7 mouse cellular contexts compared by ENCODE assay signal in the genomic region with DNA sequence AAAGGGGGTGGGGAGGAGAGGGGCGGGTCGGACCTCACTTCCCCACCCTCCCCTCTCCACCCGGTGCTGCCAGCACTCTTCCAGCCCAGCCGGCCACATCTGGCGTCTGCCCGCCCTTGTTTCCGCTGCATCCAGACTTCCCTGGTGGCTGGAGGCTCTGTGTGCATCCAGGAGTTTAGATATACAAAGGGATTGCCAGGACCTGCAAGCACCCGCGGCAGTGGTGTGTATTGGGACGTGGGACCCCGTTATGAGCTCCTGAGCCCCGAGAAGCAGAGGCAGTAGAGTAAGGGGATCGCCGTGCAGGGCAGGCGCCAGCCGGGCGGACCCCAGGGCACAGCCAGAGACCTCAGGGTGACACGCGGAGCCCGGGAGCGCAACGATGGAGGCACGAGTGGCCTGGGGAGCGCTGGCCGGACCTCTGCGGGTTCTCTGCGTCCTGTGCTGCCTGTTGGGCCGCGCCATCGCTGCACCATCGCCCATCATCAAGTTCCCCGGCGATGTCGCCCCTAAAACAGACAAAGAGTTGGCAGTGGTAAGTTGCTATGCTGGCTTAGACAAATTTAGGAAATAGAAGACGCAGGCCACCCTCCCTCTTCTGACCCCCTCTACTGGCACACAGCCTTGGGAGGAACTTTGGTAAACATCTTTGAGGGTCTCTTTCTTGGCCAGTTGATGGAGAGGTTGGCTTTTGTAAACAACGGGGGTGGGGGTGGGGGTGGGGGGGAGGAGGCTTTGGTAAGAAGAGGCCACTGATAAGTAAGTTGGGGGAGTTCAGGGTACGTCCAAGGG. TPM values are rescaled to one million over a fixed set of nuclear protein-coding genes. Genes with fewer than 3 reads are reported as not detected.
DNase-seq lines count a peak whose midpoint lies in the region; ATAC-seq lines count a peak whose summit lies in the region.

TSS of gene Mmp2 (plus strand) at position 49 of the 792 bp plus-strand sequence.

- H3K36me3 ChIP-seq in embryonic facial prominence, embryonic 13.5 days: peaks cover 20% of the 10 kb centered on the region
- H3K36me3 ChIP-seq in heart, embryonic 13.5 days: peaks cover 20% of the 10 kb centered on the region
- H3K36me3 ChIP-seq in midbrain, embryonic 10.5 days: peaks cover 9% of the 10 kb centered on the region

- H3K9me3 ChIP-seq in embryonic facial prominence, embryonic 13.5 days: no peaks in the 10 kb centered on the region
- H3K9me3 ChIP-seq in heart, embryonic 13.5 days: no peaks in the 10 kb centered on the region
- H3K9me3 ChIP-seq in midbrain, embryonic 10.5 days (replicated peaks): no peaks in the 10 kb centered on the region

- H3K27ac ChIP-seq in embryonic facial prominence, embryonic 13.5 days: peak within 1 kb of the TSS; percentile 97
- peak within 1 kb of the TSS; percentile 89 for H3K27ac ChIP-seq in heart, embryonic 13.5 days (replicated peaks)
- H3K27ac ChIP-seq in midbrain, embryonic 10.5 days (replicated peaks): peak within 1 kb of the TSS; percentile 89

- H3K27me3 ChIP-seq in embryonic facial prominence, embryonic 13.5 days: no peaks in the 10 kb centered on the region
- peaks cover 37% of the 10 kb centered on the region for H3K27me3 ChIP-seq in heart, embryonic 13.5 days (replicated peaks)
- peaks cover 32% of the 10 kb centered on the region for H3K27me3 ChIP-seq in midbrain, embryonic 10.5 days (ENCODE audit: low read depth, poor library complexity, severe bottlenecking)

- under 1% methylated on average over 36 of the region's 37 CpGs for whole genome bisulfite sequencing in embryonic facial prominence, embryonic 13.5 days
- WGBS in heart, embryonic 13.5 days: 2% methylated on average over 35 of the region's 37 CpGs
- WGBS in large intestine, adult 2 months: 5% methylated on average over 37 of the region's 37 CpGs
- WGBS in midbrain, embryonic 10.5 days: 1% methylated on average over 36 of the region's 37 CpGs

- peak; percentile 40 for DNase-seq in adrenal gland, postnatal 10 days
- DNase-seq in large intestine, adult 2 months (ENCODE audit: low read depth, low spot score): no peak
- peak; percentile 68 for DNase-seq in midbrain, embryonic 10.5 days (ENCODE audit: low spot score)
- DNase-seq in cerebellum, adult 11-12 months: no peak

- H3K4me1 ChIP-seq in embryonic facial prominence, embryonic 13.5 days: peaks cover 42% of the 10 kb centered on the region
- H3K4me1 ChIP-seq in heart, embryonic 13.5 days: peaks cover 23% of the 10 kb centered on the region
- H3K4me1 ChIP-seq in midbrain, embryonic 10.5 days: peaks cover 18% of the 10 kb centered on the region

- peak within 1 kb of the TSS; percentile 71 for H3K4me3 ChIP-seq in embryonic facial prominence, embryonic 13.5 days
- peak within 1 kb of the TSS; percentile 60 for H3K4me3 ChIP-seq in heart, embryonic 13.5 days
- peak within 1 kb of the TSS; percentile 65 for H3K4me3 ChIP-seq in midbrain, embryonic 10.5 days

- H3K9ac ChIP-seq in embryonic facial prominence, embryonic 13.5 days: peak within 1 kb of the TSS; percentile 90
- H3K9ac ChIP-seq in heart, embryonic 13.5 days: peak within 1 kb of the TSS; percentile 83

- peak within 1 kb of the TSS; percentile 75 for H3K4me2 ChIP-seq in embryonic facial prominence, embryonic 13.5 days
- peak within 1 kb of the TSS; percentile 68 for H3K4me2 ChIP-seq in heart, embryonic 13.5 days

- ATAC-seq in embryonic facial prominence, embryonic 13.5 days (ENCODE audit: insufficient number of reproducible peaks, insufficient read depth, low FRiP score, low TSS enrichment, low read depth): peak; percentile 82
- ATAC-seq in heart, embryonic 13.5 days (ENCODE audit: extremely low read depth, insufficient number of reproducible peaks, low FRiP score, low TSS enrichment): peak; percentile 45; the same call in 1 of the 2 replicates
- no peak for ATAC-seq in erythroid progenitor cell, adult 5-6 weeks (replicated peaks; ENCODE audit: low FRiP score, poor library complexity, severe bottlenecking)

RNA-seq across cellular contexts. Expression of gene Mmp2, which starts in this region (rescaled TPM):
- total RNA-seq in adrenal gland, postnatal 10 days (2021): 10 to 100 TPM; 88.3 to 93.5 TPM
- 256 and 306 TPM in 2 replicates for polyA plus RNA-seq in embryonic facial prominence, embryonic 13.5 days (2015; fragmentation: Nextera tagmentation; extraction: Ambion mirVana)
- 109 and 112 TPM in 2 replicates for polyA plus RNA-seq in heart, embryonic 13.5 days (2015; fragmentation: Nextera tagmentation; extraction: Ambion mirVana)
- 39.7 and 52.6 TPM in 2 replicates for polyA plus RNA-seq in large intestine, adult 2 months (2012; rRNA removed)
- 46.9 and 49.2 TPM in 2 replicates for polyA plus RNA-seq in midbrain, embryonic 10.5 days (2016; fragmentation: Nextera tagmentation; extraction: Ambion mirVana)
- not detected in 2 replicates for total RNA-seq in erythroid progenitor cell, adult 5-6 weeks (2015; ENCODE audit: low replicate concordance)
- not detected in 2 replicates for total RNA-seq in erythroid progenitor cell, adult 5-6 weeks (2017; ENCODE audit: low replicate concordance)

Comparison
In these comparisons a context has a peak if more than half of its experiments do, and no peak if none do; other contexts are left out.
1. RNA of gene Mmp2 (total RNA-seq): 88.3 to 93.5 TPM in adrenal gland, postnatal 10 days; not detected in erythroid progenitor cell, adult 5-6 weeks; every median in the first group is over 10 times any median in the second.
2. DNase-seq: peak in adrenal gland, postnatal 10 days (single experiment) and midbrain, embryonic 10.5 days (single experiment); none in large intestine, adult 2 months (single experiment) and cerebellum, adult 11-12 months (single experiment).
3. Peak in every context shown above with its lines, with median percentiles within 50 percentile points of each other: H3K27ac ChIP-seq and H3K4me3 ChIP-seq.